Mouse (Mus musculus) brain, embryonic 14.5 days (tissue): Measurements from ENCODE around the gene Ccdc120. TPM values are rescaled to one million over a fixed set of nuclear protein-coding genes. Genes with fewer than 3 reads are reported as not detected.

Source experiments
- DNase-seq: peaks from one replicate; pipeline ENCODE4 v3.0.0-alpha.2; 2011; ENCODE audit warnings: low read depth
- CTCF ChIP-seq: fragments of 200-500 bp; IDR thresholded peaks from 2 replicates; pipeline ENCODE4 v1.5.1; 2012; ENCODE audit warnings: inconsistent platforms, mild to moderate bottlenecking, moderate library complexity, borderline replicate concordance; ENCODE audit not compliant: insufficient read depth, insufficient read length; ENCODE audit errors: extremely low read depth
- POLR2A ChIP-seq: fragments of 200-500 bp; IDR thresholded peaks from 2 replicates; pipeline ENCODE4 v1.6.1; 2012; ENCODE audit warnings: mild to moderate bottlenecking, inconsistent platforms, borderline replicate concordance; ENCODE audit not compliant: poor library complexity, insufficient read depth, insufficient read length, severe bottlenecking; ENCODE audit errors: extremely low read depth
- polyA plus RNA-seq: library from polyadenylated mRNA; depleted of rRNA; stranded (reverse); fragments of >200 nt; gene quantifications from 2 replicates; pipeline ENCODE4 v1.2.3, GENCODE M21; 2012; rRNA removed

Gene Ccdc120
- 86.8 and 89.7 TPM in 2 replicates for polyA plus RNA-seq

DNA sequence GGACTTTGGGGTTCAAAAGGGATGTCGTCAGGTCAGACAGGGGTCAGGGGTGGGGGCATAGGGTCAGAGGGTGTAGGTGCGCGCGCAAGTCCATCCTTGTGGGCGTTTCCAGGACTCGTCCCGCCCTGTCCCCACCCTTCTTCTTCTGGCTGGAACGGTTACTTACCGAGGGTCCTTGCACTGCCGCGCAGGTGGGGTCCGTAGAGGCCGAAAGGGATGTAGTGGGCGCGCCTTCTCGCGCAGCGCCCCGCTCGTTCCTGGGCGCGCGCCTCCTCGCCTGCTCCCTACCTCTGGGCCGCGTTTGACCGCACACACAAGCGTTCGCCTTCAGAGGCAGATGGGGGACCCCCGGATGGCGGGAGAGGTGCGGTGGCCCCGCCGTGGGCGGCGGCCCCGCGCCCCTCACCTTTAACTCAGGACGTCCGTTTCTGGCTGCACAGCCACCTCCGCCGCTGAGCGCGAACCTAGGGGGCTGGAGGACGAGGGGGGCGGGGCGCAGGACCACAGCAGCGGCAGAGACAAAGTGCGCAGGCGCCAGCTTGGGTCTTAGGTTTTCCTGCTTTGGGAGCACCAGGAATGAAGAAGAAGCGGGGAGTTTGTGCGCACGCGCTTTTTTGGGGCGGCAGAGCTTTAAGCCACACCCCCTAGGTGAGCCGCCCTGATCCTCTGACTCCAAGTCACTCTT is at the start of gene Ccdc120:
TSS of gene Ccdc120 (minus strand) at position 474 of the 685 bp plus-strand sequence.
- peak; percentile 95 for DNase-seq
- TF ChIP-seq POLR2A = no peak

DNA sequence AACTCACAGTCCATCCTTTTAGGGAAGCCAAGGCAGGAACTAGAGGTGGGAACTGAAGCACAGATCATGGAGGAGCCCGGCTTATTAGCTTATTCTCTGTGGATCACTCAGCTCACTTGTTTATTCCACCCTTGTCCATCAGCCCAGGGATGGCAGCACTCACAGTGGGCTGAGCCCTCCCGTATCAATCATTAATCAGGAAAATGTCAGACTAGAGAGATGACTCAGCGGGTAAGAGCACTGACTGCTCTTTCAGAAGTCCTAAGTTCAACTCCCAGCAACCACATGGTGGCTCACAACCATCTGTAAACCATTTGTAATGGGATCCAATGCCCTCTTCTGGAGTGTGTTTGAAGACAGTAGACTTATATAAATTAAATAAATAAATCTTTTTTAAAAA is 46.6 kb upstream of the Ccdc120 start:
- no peak for DNase-seq
- no peak for TF ChIP-seq POLR2A
- TF ChIP-seq CTCF = no peak

DNA sequence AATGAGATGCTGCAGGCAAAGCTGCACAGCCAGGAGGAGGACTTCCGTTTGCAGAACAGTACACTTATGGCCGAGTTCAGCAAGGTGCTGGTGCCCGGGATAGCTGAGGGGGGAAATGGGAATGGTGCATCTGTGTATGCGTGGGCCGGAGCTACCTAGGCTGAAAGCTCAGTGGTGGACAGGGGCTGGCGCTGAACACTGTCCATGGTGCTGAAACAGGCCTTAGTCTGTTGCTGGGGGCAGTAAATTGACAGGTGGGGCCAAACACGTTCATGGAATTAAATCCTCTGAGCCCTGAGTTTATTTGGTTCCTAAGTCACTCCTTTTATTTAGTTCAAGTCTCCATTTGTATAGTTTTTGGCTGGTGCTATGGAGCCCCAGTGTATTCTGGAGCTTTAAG is 44.3 kb upstream of the Ccdc120 start:
- DNase-seq = peak; percentile 3
- TF ChIP-seq POLR2A (no peak), CTCF (no peak)

DNA sequence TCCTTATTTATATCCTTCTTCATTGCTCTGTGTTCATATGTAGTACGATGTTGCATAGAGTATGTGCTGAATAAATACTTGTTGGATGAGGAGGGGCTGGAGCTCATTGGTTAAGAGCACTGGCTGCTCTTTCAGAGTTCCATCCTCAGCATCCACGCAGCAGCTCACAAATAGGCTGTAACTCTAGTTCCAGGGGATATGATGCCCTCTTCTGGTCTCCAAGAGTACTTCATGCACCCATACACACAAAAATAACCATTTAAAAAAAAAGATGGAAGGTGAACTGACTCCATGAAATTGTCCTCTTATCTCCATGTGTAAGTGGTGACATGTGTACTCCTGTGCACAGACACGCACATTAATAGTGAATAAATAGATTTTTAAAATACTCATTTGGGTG is 42.7 kb upstream of the Ccdc120 start:
- TF ChIP-seq CTCF (peak; percentile 34; the same call in 1 of the 2 replicates), POLR2A (no peak)
- DNase-seq = peak; percentile 55

DNA sequence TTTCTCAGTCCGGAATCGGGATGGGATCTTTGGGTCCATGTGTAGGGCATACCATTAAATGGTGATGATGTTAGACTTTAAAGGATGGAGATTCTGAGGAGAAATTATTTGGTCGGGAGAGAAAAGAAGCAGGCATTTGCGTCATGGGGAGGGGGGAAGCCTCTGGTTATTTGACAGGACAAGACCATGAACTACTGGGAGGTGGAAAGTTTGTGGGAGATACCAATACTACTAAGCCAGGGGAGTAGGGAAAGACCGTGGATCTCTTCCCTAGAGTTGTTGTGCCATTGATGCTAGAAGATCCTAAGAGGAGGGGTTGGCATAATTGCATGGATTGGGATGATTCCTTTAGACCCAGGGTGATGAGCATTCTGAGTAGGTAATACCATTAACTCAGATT is 39.6 kb upstream of the Ccdc120 start:
- peak; percentile 22 for DNase-seq
- no peak for TF ChIP-seq CTCF

DNA sequence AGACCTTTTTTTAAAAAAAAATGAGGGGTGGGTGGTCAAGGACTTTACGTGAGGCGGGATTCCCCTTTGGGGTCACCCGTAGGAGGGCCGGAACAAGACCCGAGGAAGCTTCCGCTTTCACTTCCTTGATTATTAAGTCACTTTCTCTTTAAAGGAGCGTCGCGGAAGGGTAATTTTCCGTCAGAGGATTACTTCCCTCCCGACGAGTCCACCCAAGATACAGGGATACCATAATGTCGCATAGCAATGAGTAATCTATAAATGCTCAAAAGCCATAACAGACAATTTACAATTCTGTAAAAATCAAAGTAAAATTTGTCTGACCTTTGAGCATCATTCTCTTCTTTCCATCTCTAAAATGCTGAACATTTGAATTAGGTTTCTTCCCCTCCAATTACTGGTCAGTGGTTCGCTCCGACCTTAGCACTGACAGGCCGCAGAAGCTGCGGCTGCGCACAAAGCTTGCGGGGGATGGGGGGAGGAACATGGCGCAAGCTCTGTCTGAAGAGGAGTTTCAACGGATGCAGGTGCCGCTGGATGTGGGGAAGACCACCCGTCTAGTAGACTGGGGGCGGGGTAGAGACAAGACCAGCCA is 38.9 kb upstream of the Ccdc120 start, which contains the start of gene Gripap1:
TSS of gene Gripap1 (plus strand) at position 224 of the 595 bp plus-strand sequence.
- peak; percentile 97 for DNase-seq
- TF ChIP-seq CTCF = no peak
- TF ChIP-seq POLR2A = peak; percentile 42; the same call in 1 of the 2 replicates

DNA sequence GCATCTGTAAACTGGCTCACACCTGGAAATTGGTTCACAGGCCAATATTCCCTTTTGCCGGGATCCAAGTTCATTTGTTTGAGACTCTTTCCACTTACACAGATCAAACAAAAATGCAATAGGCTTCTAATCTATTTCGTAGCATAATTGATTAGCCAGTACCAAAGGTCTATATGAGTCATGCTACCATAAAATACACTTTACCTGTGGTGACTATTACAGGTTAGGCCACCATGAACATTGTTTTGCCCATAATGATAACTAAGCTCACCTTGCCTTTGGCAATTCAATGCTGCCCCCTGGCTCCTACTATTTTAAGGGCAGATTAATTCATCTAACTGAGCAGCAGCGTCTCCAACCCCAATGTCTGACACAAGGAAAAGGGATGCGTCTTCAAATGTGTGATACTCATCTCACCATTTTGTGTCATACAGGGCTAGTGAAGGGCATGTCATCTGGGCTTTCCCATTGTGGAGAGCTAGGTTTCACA is 31.9 kb upstream of the Ccdc120 start:
- DNase-seq = no peak
- TF ChIP-seq POLR2A (no peak), CTCF (no peak)

DNA sequence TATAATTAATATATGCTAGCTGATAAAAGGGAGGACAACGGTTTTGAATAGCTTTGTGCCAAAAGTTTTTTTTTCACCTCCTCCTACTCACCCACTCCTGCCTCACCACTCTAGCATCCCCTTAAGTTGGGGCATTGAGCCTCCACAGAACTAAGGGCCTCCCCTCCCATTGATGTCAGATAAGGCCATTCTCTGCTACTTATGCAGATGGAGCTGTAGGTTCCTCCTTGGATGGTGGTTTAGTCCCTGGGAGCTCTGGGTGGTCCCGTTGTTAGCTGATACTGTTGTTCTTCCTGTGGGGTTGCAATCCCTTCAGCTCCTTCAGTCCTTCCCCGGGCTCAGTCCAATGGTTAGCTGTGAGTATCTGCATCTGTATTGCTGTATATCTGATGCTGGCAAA is 28.6 kb upstream of the Ccdc120 start:
- TF ChIP-seq CTCF = no peak
- no peak for TF ChIP-seq POLR2A
- no peak for DNase-seq

DNA sequence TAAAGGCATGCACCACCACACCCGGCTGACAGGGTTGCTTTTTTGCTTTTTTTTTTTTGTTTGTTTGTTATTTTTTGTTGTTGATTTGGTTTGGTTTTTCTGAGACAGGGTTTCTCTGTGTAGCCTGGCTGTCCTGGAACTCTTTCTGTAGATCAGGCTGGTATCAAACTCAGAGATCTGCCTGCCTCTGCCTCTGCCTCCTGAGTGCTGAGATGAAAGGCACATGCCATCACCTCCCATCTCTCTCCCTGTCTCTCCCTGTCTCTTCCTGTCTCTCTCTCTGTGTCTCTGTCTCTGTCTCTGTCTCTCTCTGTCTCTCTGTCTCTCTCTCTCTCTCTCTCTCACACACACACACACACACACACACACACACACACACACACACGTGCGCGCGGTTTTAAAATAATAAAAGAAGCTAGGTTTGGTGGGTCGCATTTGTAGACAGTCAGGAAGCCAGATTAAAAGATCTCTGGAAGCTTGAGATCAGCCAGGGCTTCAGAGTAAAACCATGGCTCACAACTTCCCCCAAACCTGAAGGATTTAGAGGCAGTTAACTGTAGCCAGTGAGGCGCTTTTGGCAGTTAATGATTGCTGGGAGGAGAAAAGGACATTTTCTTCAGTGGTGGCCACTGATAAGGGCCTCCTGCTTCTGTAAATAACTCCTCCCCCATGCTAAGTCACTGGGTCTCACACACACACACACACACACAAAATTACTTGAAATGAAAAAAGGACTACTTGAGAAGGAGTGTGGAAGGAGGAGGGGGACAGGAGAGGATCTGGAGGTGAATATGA is 27.9 kb upstream of the Ccdc120 start:
- TF ChIP-seq POLR2A = no peak
- no peak for TF ChIP-seq CTCF
- DNase-seq = no peak

DNA sequence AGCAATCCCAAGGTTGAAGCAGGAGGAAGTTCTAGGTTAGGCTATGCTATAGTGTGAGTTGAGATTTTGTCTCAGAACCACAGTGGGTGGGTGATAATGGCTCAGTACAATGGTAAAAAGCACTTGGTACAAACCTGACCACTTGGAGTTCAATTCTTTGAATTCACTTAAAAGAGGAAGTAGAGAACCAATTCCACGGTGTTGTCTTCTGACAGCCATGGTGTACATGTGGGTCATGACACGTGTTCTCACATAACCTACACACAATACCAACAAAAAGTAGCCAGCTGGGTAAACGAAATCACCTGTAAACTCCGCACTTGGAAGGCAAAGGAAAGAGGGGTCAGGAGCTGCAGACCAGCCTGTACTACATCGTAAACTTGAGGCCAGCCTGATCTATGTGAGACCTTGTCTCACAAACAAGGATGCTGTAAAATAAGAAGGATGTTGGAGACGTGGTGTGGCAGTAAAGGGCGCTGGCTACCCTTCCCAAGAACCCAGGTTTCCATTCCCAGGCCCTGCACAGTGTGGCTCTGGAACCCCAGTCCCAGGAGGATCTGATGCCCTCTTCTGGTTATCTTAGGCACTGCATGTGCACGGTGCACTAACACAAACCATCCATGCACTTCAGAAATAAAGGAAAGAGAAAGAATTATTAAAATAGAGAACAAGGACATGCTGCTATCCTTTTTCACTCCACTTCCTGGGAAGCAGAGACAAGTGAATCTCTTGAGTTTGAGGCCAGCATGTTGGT is 25.8 kb upstream of the Ccdc120 start:
- TF ChIP-seq CTCF = peak; percentile 74
- no peak for TF ChIP-seq POLR2A
- DNase-seq = peak; percentile 52
